19 mouse cellular contexts compared by ENCODE assay signal in genomic region chr2:62382440-62382839, GRCm38 (mm10). TPM values are rescaled to one million over a fixed set of nuclear protein-coding genes. Genes with fewer than 3 reads are reported as not detected.
DNase-seq lines count a peak whose midpoint lies in the region; ATAC-seq and TF ChIP-seq lines count a peak whose summit lies in the region.
"Had no signal": no experiment of that assay in that cellular context is flagged by ENCODE, and none has a peak within 500 bp of the region (broad histone marks: within the 10 kb centered on the region; RNA-seq: fewer than 3 reads in every experiment).

No protein-coding gene starts in this region.

- no peaks in the 10 kb centered on the region for H3K27me3 ChIP-seq in lung, embryonic 15.5 days
- H3K27me3 ChIP-seq in midbrain, postnatal 0 days (ENCODE audit: insufficient read depth, low read length): no peaks in the 10 kb centered on the region
- H3K27me3 ChIP-seq: CH12.LX; embryonic facial prominence, embryonic 15.5 days; heart, embryonic 12.5 days; hindbrain, embryonic 15.5 days; Patski had no signal

- no peaks in the 10 kb centered on the region for H3K4me1 ChIP-seq in lung, embryonic 15.5 days
- H3K4me1 ChIP-seq in midbrain, postnatal 0 days (ENCODE audit: insufficient read depth, low read length): no peaks in the 10 kb centered on the region
- H3K4me1 ChIP-seq: embryonic facial prominence, embryonic 15.5 days; forebrain, embryonic 10.5 days; hindbrain, embryonic 15.5 days had no signal

- 0 out of 2 replicates have a peak overlapping the region, but pooled peaks have one; percentile 9 for H3K27ac ChIP-seq in lung, embryonic 15.5 days
- no peak overlapping the region for H3K27ac ChIP-seq in midbrain, postnatal 0 days (ENCODE audit: low read depth, low read length)
- H3K27ac ChIP-seq: embryonic facial prominence, embryonic 15.5 days; forebrain, embryonic 10.5 days; hindbrain, embryonic 15.5 days had no signal

- no peak for TF ChIP-seq CTCF in midbrain, postnatal 0 days (IDR thresholded peaks at IDR 0.05)

- peak; percentile 65; the same call in 1 of the 2 replicates for ATAC-seq in lung, embryonic 15.5 days (ENCODE audit: borderline replicate concordance, extremely low read depth, low FRiP score, low TSS enrichment)
- no peak for ATAC-seq in midbrain, postnatal 0 days (ENCODE audit: low FRiP score)
- ATAC-seq: forebrain, embryonic 14.5 days; Patski had no signal

- no peak overlapping the region for H3K4me3 ChIP-seq in lung, embryonic 15.5 days
- no peak overlapping the region for H3K4me3 ChIP-seq in midbrain, postnatal 0 days (ENCODE audit: low read depth, low read length)
- H3K4me3 ChIP-seq: embryonic facial prominence, embryonic 15.5 days; erythroblast, embryonic 14.5 days; forebrain, embryonic 10.5 days; heart, embryonic 12.5 days; hindbrain, embryonic 15.5 days had no signal

- no peak overlapping the region for H3K4me2 ChIP-seq in lung, embryonic 15.5 days
- no peak overlapping the region for H3K4me2 ChIP-seq in midbrain, postnatal 0 days (ENCODE audit: low read depth, low read length, poor library complexity, severe bottlenecking)
- H3K4me2 ChIP-seq: embryonic facial prominence, embryonic 15.5 days; heart, embryonic 12.5 days; hindbrain, embryonic 15.5 days had no signal

- DNase-seq in thymus, postnatal 0 days (ENCODE audit: low spot score): peak; percentile 38
- DNase-seq in thymus, postnatal 10 days (ENCODE audit: low spot score in 2 of 2): no peak
- DNase-seq in lung, postnatal 14 days: peak; percentile 8
- DNase-seq in midbrain, postnatal 0 days (ENCODE audit: low spot score): no peak
- DNase-seq in urinary bladder, adult 18-20 months (ENCODE audit: low spot score in 2 of 2): no peak
- no peak for DNase-seq in liver
- DNase-seq: adrenal gland, adult 2 months; adrenal gland, postnatal 36 days; cerebellum, adult 2 months; cerebellum, postnatal 10 days had no signal

- no peaks in the 10 kb centered on the region for H3K9me3 ChIP-seq in lung, embryonic 15.5 days
- H3K9me3 ChIP-seq in midbrain, postnatal 0 days (ENCODE audit: low read length): no peaks in the 10 kb centered on the region
- H3K9me3 ChIP-seq: embryonic facial prominence, embryonic 15.5 days; forebrain, embryonic 10.5 days; heart, embryonic 12.5 days; hindbrain, embryonic 15.5 days had no signal

- WGBS in lung, embryonic 15.5 days: 46% methylated on average over 5 of the region's 5 CpGs
- 69% methylated on average over 5 of the region's 5 CpGs for WGBS in midbrain, postnatal 0 days

- no peak overlapping the region for H3K9ac ChIP-seq in lung, embryonic 15.5 days
- H3K9ac ChIP-seq in midbrain, postnatal 0 days (replicated peaks; ENCODE audit: low read length, poor library complexity, severe bottlenecking): no peak overlapping the region
- H3K9ac ChIP-seq: embryonic facial prominence, embryonic 15.5 days; heart, embryonic 12.5 days; hindbrain, embryonic 15.5 days had no signal

- no peaks in the 10 kb centered on the region for H3K36me3 ChIP-seq in lung, embryonic 15.5 days
- H3K36me3 ChIP-seq in midbrain, postnatal 0 days (ENCODE audit: insufficient read depth, low read length): no peaks in the 10 kb centered on the region
- H3K36me3 ChIP-seq: embryonic facial prominence, embryonic 15.5 days; forebrain, embryonic 10.5 days; hindbrain, embryonic 15.5 days had no signal

RNA-seq across cellular contexts. Expression of gene Dpp4, which starts 29.6 kb away (rescaled TPM):
- polyA plus RNA-seq in thymus, postnatal 0 days (2015; fragmentation: Nextera tagmentation; extraction: Ambion mirVana): 58.4 and 69.5 TPM in 2 replicates
- polyA plus RNA-seq in lung, embryonic 15.5 days (2015; fragmentation: Nextera tagmentation; extraction: Ambion mirVana): 26.8 and 31.2 TPM in 2 replicates
- 5.4 and 5.9 TPM in 2 replicates for total RNA-seq in midbrain, postnatal 0 days (2014; rRNA removed)
- polyA plus RNA-seq in midbrain, postnatal 0 days (2015; fragmentation: Nextera tagmentation; extraction: Ambion mirVana): 2.2 and 3.5 TPM in 2 replicates
- polyA plus RNA-seq: erythroblast, embryonic 14.5 days had no signal

Comparison
In these comparisons a context has a peak if more than half of its experiments do, and no peak if none do; other contexts are left out.
1. DNase-seq: peak in thymus, postnatal 0 days (single experiment) and lung, postnatal 14 days (single experiment); none in thymus, postnatal 10 days (0 of 2), midbrain, postnatal 0 days (single experiment), urinary bladder, adult 18-20 months (0 of 2) and liver (single experiment).